Mouse (Mus musculus) Muller cell, postnatal 12 days (primary cell): ENCODE data around the gene Lhx2.
A peak's percentile ranks its signal among the peaks of the same experiment; 100 is the strongest.

Experiments used
- DNase-seq: peaks from one replicate; pipeline ENCODE4 v3.0.0-alpha.2; 2015; ENCODE audit errors: inconsistent ontology term

The Lhx2 gene

GRCm38 (mm10) chr2:38359186-38359585, 20.1 kb downstream of the Lhx2 start:
- peak; percentile 60 for DNase-seq

GRCm38 (mm10) chr2:38359811-38360210, 20.7 kb downstream of the Lhx2 start:
- peak; percentile 93 for DNase-seq

GRCm38 (mm10) chr2:38366222-38366621, 27.1 kb downstream of the Lhx2 start:
- DNase-seq, result no peak

- DNase-seq, result no peak
Measured at GRCm38 (mm10) chr2:38367023-38367422, 27.9 kb downstream of the Lhx2 start.

- DNase-seq, result no peak
Measured at GRCm38 (mm10) chr2:38367852-38368251, 28.8 kb downstream of the Lhx2 start.

- DNase-seq, result no peak
Measured at GRCm38 (mm10) chr2:38368746-38369330, 29.8 kb downstream of the Lhx2 start.

GRCm38 (mm10) chr2:38375606-38376304, 36.7 kb downstream of the Lhx2 start:
- DNase-seq, result peak; percentile 74

- no peak for DNase-seq
Measured at GRCm38 (mm10) chr2:38377254-38377653, 38.2 kb downstream of the Lhx2 start.

- no peak for DNase-seq
Measured at GRCm38 (mm10) chr2:38378346-38378745, 39.3 kb downstream of the Lhx2 start.

- no peak for DNase-seq
Measured at GRCm38 (mm10) chr2:38378849-38379545, 39.9 kb downstream of the Lhx2 start.

- no peak for DNase-seq
Measured at GRCm38 (mm10) chr2:38379546-38379870, 40.4 kb downstream of the Lhx2 start.

- DNase-seq, result no peak
Measured at GRCm38 (mm10) chr2:38380136-38381083, 41.3 kb downstream of the Lhx2 start.

GRCm38 (mm10) chr2:38387568-38388262, 48.6 kb downstream of the Lhx2 start:
- no peak for DNase-seq

GRCm38 (mm10) chr2:38394977-38395868, 56.1 kb downstream of the Lhx2 start:
- peak; percentile 70 for DNase-seq

- no peak for DNase-seq
Measured at GRCm38 (mm10) chr2:38395869-38396236, 56.8 kb downstream of the Lhx2 start.

GRCm38 (mm10) chr2:38397306-38397705, 58.2 kb downstream of the Lhx2 start:
- DNase-seq, result no peak

- DNase-seq, result no peak
Measured at GRCm38 (mm10) chr2:38397882-38398281, 58.8 kb downstream of the Lhx2 start.

- no peak for DNase-seq
Measured at GRCm38 (mm10) chr2:38402611-38403010, 63.5 kb downstream of the Lhx2 start.

- no peak for DNase-seq
Measured at GRCm38 (mm10) chr2:38403231-38403630, 64.2 kb downstream of the Lhx2 start.

GRCm38 (mm10) chr2:38404007-38404596, 65.0 kb downstream of the Lhx2 start:
- DNase-seq, result no peak
